Mouse (Mus musculus) brain, embryonic 14.5 days (tissue): ENCODE data around the gene Tcf20. TPM values are rescaled to one million over a fixed set of nuclear protein-coding genes. Genes with fewer than 3 reads are reported as not detected.

Experiments used
- DNase-seq: peaks from one replicate; pipeline ENCODE4 v3.0.0-alpha.2; 2011; ENCODE audit warnings: low read depth
- CTCF ChIP-seq: fragments of 200-500 bp; IDR thresholded peaks from 2 replicates; pipeline ENCODE4 v1.5.1; 2012; ENCODE audit warnings: inconsistent platforms, mild to moderate bottlenecking, moderate library complexity, borderline replicate concordance; ENCODE audit not compliant: insufficient read depth, insufficient read length; ENCODE audit errors: extremely low read depth
- POLR2A ChIP-seq: fragments of 200-500 bp; IDR thresholded peaks from 2 replicates; pipeline ENCODE4 v1.6.1; 2012; ENCODE audit warnings: mild to moderate bottlenecking, inconsistent platforms, borderline replicate concordance; ENCODE audit not compliant: poor library complexity, insufficient read depth, insufficient read length, severe bottlenecking; ENCODE audit errors: extremely low read depth
- polyA plus RNA-seq: library from polyadenylated mRNA; depleted of rRNA; stranded (reverse); fragments of >200 nt; gene quantifications from 2 replicates; pipeline ENCODE4 v1.2.3, GENCODE M21; 2012

Gene Tcf20
- polyA plus RNA-seq, 1 experiment: 46.8 TPM

DNA sequence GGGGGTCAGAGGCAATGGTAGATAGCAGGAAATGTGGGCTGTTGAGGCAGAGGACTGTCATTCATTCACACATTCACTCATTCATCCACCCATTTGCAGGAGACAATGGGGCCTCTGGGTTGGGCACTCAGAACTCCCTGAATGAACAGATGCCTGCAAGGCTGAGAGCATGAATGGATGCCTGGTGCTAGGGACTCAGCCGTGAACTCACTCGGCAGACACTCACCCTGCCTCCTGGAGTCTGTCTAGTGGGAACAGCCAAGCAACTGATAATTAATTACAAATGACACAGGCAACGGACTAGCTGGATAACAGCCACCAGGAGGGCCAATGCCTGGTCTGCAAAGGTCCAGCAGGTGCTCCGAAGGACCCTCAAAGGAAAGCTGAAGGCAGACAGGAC is 34.6 kb downstream of the Tcf20 start:
- DNase-seq: peak; percentile 83
- no peak for TF ChIP-seq POLR2A
- no peak for TF ChIP-seq CTCF

DNA sequence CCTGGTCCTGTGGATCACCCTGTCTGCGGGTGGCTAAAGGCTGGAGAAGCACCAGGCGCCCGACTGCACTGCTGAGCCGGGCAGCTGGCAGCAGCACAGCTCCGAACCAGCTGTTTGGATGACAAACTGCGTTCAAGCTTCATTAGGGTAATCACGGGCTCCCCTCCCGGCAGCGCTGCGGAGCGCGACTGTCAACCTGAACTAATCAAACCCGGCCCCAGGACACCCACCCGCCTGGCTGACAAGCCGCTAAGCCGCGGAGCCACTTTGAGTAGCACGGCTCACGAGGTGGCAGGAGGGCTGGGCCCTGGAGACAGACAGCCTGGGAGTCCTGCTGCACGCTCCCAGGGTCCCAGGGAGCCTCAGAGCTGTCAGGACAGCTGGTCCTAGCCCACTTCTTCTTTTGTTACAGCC is 35.4 kb downstream of the Tcf20 start:
- DNase-seq: peak; percentile 93
- TF ChIP-seq POLR2A: no peak
- peak; percentile 5; the same call in 1 of the 2 replicates for TF ChIP-seq CTCF

DNA sequence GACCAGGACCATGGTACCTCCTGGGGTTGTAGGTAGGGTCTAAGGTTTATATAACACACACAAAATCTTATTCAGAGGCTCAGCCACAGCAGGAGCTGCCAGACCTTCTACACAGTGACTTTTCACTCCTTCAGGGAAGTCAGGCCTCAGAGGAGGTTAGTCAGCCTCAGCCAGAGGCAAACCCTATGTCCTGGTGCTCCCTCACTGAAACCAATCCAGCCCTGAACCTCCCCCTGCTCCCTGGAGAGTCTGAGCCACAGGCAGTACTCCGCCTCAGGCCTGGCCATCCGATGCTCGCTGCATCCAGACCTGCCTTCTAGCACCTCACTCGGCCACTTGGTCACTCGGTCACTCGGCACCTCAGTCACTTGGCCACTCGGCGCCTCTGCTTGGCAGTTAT is 37.4 kb downstream of the Tcf20 start:
- TF ChIP-seq CTCF (no peak), POLR2A (no peak)
- no peak for DNase-seq

DNA sequence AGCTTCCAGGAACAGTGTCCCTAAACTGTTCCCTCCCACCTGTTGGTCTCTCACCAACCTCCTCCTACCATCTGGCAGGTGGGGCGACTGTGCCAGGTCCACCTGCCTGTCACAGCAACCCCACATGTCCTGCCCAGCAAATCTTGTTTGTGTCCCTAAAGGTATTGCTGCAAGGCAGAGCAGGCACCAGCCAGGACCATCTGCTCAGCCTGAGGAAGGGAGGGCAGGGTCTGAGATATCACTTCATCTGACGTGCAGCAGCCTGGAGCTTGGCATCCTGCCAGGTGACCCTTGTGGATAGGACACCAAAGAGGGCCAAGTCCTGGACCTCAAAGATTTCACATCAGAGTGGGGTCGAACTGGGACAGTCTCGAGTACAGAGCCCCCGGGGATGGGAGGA is 40.2 kb downstream of the Tcf20 start:
- peak; percentile 51 for DNase-seq
- TF ChIP-seq POLR2A: no peak
- TF ChIP-seq CTCF: no peak

DNA sequence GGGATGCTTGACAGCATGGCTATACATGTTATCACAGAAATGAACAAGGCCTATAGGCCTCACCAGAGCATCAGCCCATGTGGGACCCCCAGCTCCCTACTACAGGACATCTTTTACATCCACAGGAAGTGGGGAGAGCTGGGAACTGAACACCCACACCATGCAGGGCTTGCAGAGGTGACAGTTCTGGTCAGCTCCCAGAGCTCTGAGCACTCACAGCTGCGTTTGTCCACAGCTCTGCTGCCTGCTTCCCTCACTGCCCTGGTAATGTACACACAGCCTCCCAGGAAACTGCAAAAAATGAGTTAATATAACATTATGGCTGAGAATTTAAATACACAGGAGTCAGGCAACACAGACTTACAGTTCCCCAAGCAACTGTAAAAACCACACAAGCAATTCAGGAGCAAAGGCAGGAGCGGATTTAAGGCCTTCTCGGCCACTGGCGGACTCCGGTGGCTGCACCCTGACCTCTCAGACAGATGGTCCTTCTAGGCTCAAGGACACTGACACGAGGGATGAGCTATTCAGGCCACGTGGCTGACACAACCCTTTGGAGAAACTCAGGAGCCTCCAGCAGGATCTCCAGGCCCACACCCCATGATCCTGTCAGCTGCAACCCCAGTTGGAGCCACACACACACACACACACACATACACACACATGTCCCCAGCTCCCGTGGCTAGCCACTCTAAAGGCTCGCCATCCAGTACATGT is 43.0 kb downstream of the Tcf20 start:
- TF ChIP-seq POLR2A (no peak), CTCF (no peak)
- DNase-seq: no peak

DNA sequence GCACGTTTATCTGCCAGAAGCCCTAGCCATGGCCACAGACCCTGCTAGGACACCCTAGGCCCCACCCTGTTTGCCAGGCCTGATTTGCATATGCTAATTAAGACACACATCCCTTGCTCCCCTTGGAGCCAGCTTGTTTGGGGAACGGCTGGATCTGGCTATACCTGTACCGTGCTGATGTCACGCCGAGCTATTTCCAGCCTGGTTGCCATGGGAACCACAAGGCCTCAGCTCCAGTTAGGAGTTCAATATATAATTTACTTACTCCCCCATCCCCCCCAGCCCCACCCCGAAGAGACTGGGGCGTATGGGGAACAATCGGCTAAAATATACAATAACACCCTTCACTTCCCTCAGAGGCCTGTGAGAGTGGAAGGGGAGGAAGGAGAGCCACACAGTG is 45.9 kb downstream of the Tcf20 start:
- DNase-seq: peak; percentile 77
- TF ChIP-seq CTCF: no peak
- TF ChIP-seq POLR2A: no peak

DNA sequence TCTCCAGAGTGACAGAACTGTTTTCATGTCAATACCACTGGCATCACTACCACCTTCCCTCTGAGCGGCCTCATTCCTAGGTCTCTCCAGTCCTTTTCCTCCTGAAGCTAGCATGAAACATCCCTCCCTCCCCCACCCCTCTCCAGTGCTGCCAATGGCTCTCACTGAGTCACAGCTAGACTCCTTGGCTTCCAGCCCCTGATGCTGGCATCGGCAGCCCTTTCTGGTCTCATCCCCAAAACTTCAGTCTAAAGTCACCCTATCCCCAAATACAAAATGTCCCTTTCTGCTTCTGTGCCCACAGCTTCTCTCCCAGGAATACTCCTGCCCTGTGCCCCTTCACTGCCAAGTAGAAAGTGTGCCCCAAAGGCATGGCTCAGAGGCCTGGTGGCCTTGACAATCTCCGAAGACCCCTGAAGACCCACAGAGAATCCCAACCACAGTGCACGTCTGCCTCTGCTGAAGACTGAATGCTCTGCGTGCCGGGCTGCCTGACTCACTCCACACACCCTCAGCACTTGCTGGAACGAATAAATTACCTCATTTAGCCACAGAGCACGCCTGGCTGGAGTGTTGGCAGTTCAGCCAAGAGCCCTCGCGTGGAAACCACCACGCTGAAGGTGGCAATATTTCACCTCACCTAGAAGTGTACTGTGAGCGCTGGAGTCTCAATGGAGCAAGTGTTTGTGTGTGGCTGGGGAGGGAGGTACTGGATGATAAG is 47.0 kb downstream of the Tcf20 start:
- TF ChIP-seq CTCF: no peak
- TF ChIP-seq POLR2A: no peak
- peak; percentile 62 for DNase-seq

DNA sequence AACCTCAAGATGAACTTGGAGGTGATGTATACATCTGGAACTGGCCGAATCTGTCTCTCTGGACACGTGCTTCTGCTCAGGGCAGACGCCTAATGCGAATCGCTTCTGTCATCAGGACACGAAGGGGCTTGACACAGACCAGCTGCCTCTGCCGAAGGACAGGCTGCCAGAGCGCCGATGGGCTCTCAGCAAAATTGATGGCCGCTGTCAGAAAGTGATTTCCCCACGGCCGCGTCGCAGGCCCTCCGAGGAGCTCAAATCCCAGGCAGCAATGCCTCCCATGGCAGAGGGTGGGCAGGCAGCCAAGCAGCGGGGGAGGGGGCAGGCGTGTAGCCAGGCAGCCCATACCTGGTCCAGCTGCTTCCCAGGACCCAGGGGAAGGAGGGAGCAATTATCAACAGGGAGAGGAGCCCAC is 49.5 kb downstream of the Tcf20 start:
- TF ChIP-seq CTCF (no peak), POLR2A (no peak)
- peak; percentile 82 for DNase-seq

DNA sequence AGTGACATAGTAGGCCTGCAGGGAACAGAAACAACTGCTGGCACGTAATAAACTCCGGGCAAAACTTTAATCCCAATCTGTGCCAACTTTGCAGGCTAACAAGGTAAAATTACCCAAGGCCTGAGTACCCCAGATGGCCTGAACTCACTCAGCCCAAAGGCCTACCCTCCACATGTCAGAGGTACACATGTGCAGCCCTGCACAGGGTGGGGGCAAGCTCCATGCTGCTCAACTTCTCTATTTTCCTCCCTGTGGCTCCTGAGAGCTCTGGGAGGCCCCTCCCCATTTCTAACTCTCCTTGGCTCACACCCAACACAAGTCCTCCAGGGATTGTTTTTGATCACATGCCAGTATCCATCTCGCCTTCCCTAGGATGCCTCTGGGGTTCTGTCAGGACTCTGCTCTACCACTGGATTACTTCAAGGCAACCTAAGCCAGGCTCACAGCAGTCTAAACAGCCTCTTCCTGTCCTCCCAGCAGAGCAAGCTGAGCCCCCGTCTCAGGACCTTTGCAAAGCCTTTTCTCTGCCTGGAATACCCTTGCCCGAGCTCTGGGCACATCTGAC is 50.2 kb downstream of the Tcf20 start:
- TF ChIP-seq POLR2A: no peak
- TF ChIP-seq CTCF: no peak
- DNase-seq: peak; percentile 89

DNA sequence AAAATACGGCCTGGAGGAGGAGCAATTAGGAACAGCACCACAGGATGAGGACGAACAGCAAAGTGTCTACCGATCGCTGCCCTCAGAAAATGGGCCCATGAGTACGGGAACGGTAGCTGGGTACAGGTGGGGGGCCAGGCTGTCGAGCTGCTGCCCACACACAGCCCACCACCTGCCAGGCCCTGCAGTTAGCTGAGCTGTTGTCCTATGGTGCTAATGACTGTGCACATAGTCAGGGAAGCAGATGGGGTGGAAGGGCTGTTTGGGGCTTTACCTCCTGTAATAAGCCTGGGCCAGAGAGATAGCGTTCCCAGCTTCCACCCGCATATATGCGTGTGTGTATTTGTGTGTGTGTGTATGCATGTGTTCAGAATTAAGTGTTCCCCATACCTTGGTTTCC is 52.7 kb downstream of the Tcf20 start:
- TF ChIP-seq POLR2A (no peak), CTCF (no peak)

DNA sequence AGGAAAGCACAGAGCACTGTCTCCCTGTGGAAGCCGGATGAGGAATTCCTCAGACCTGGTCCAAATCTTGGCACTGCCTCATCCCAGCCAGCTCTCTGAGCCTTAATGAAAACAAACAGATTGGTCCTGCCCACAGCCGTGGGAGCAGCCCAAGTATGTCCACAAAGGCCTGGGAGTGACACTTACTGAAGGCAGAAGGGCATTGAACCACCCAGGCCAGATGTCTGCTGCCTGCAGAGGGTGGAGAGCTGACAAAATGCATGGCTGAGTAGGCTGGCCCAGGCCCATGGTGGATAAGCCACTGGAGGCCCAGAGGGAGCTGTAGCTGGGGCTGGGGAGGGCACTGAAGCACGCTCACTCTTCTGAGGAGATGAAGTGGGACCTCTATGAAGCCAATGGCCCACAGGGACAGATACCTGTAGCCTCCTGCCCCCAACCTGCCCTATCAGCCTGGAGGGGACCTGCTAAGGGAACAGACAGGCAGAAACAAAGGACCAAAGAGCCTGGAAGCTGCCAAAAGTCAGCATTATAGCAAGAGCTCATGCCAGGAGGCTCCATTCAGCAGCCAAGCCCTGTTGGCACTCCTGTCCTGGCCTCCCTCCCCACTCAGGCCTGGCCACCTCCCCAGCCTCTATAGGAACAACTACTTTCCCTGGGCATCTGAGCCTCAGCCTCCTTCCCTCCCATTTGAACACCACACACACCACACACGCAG is 54.6 kb downstream of the Tcf20 start:
- TF ChIP-seq POLR2A: no peak

More for the DNA sequence above, 52.7 kb downstream of the Tcf20 start:
- DNase-seq: peak; percentile 77

DNA sequence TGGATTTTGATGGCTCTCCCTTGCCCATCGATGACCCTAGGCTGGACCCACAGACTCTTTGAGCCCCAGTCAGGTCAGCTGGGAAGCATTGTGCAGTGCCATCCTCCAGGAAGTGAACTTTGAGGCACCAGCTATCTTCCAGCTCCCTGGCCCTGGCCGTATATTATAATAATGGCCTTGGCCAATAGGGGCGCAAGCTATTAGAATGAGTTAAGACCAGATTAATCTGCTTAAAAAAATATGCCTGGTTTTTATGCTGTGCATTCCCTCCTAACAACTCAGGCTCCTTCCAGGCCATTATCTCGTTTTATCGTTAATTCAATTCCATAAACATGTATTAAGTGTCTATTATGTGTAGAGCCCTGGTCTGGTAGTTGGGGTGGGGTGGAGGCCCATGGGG is 56.2 kb downstream of the Tcf20 start:
- no peak for DNase-seq
- TF ChIP-seq CTCF (no peak), POLR2A (no peak)

More for the DNA sequence above, 54.6 kb downstream of the Tcf20 start:
- peak; percentile 86 for DNase-seq
